Mouse (Mus musculus) liver, embryonic 14.5 days (tissue): ENCODE data around the gene Nsf.

ENCODE experiments used
- CTCF ChIP-seq: IDR thresholded peaks from 2 replicates; pipeline ENCODE4 v1.5.1; 2016; ENCODE audit warnings: antibody characterized with exemption, low read depth, control low read depth
- EP300 ChIP-seq: IDR thresholded peaks from 2 replicates; pipeline ENCODE4 v1.6.1; 2016; ENCODE audit warnings: antibody characterized with exemption, low read depth

GRCm38 (mm10) chr11:104001395-104001955 is 47.6 kb upstream of the Nsf start:
- TF ChIP-seq CTCF (no peak), EP300 (no peak)
